Mouse (Mus musculus) heart, embryonic 16.5 days (tissue): ENCODE measurements around the gene Gm49396. TPM values are rescaled to one million over a fixed set of nuclear protein-coding genes. Genes with fewer than 3 reads are reported as not detected.

Experiments
- ATAC-seq: fragments of 200-750 bp; cut with Nextera tagmentation; replicated peaks from 2 replicates; pipeline ENCODE4 v1.8.0; 2017; ENCODE audit warnings: moderate number of reproducible peaks; ENCODE audit not compliant: insufficient read depth, low FRiP score; ENCODE audit errors: extremely low read depth
- H3K27ac ChIP-seq: fragments of 300-500 bp; sonication (generic); 2 replicates; pipeline ENCODE4 v1.5.1; 2014; ENCODE audit warnings: mild to moderate bottlenecking, low read length, control low read depth, moderate library complexity
- H3K27me3 ChIP-seq: fragments of 300-500 bp; sonication (generic); 2 replicates; pipeline ENCODE4 v1.6.1; 2014; ENCODE audit warnings: low read length, mixed read lengths; ENCODE audit not compliant: control insufficient read depth, insufficient read depth
- H3K36me3 ChIP-seq: fragments of 300-500 bp; sonication (generic); 2 replicates; pipeline ENCODE4 v1.6.1; 2014; ENCODE audit not compliant: control insufficient read depth, insufficient read depth
- H3K4me1 ChIP-seq: fragments of 300-500 bp; sonication (generic); 2 replicates; pipeline ENCODE4 v1.6.1; 2014; ENCODE audit warnings: low read length, mixed read lengths; ENCODE audit not compliant: control insufficient read depth, insufficient read depth
- H3K4me2 ChIP-seq: fragments of 300-500 bp; sonication (generic); 2 replicates; pipeline ENCODE4 v1.6.1; 2014; ENCODE audit warnings: low read depth, mild to moderate bottlenecking, control low read depth, low read length
- H3K4me3 ChIP-seq: fragments of 300-500 bp; sonication (generic); 2 replicates; pipeline ENCODE4 v1.5.1; 2014; ENCODE audit warnings: mild to moderate bottlenecking, control low read depth, low read length
- H3K9ac ChIP-seq: fragments of 300-500 bp; sonication (generic); 2 replicates; pipeline ENCODE4 v1.6.1; 2014; ENCODE audit warnings: low read length, control low read depth
- H3K9me3 ChIP-seq: fragments of 300-500 bp; sonication (generic); replicated peaks from 2 replicates; pipeline ENCODE4 v1.6.1; 2016; ENCODE audit warnings: low read length; ENCODE audit not compliant: control insufficient read depth
- WGBS: fragments of 180-500 bp; shearing (Covaris S2); extraction: QIAGEN DNeasy Blood & Tissue Kit; methylation state at CpG from one replicate; pipeline ENCODE4 v1.1.7; 2014; 5-methylcytosine and 5-hydroxymethylcytosine counted together
- polyA plus RNA-seq: library from polyadenylated mRNA; unstranded; fragments of >200 nt; fragmentation: Nextera tagmentation; extraction: Ambion mirVana; gene quantifications from 2 replicates; pipeline ENCODE4 v1.2.1, GENCODE M21; 2015

Gene Gm49396
- polyA plus RNA-seq: 11.4 and 12.0 TPM in 2 replicates

DNA sequence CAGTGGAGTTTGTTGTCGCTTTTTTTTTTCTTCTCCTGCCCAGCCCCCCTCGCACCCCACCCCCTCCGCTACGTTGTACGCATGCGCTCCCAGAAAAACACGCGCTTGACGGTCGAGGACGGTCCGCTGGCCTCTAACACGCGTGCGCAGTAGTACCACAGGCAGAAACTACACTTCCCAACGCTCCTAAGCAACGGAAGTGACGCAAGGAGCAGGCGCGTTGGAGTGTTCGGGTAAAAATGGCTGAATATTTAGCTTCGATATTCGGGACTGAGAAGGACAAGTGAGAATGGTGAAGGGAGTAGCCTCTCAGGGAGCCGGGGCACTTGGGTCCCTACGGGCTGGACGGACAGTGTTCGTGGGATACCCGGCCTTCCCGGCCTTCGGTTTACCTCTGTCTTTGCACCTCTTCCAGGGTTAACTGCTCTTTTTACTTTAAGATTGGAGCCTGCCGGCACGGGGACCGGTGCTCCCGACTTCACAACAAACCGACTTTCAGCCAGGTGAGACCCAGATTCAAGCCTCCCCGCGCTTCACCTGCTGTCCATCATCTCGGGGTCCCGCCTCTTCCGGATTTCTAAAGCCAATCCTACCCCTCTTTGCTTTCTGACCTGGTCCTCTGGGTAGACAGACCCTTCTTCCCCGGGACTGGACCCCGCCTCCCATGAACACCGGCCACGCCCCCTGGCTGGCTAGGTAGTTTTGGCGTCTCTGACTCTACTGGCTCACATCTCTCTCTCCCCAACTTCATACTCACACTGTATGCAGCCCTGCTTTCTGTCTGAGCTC lies at the start of gene Gm49396, which contains the start of the genes U2af1l4 and Psenen:
TSS of gene Gm49396 (plus strand) at position 228 of the 789 bp plus-strand sequence.
TSS of gene U2af1l4 (plus strand) at position 185 of the 789 bp plus-strand sequence.
TSS of gene Psenen (minus strand) at position 511 of the 789 bp plus-strand sequence.
- Histone ChIP-seq H3K9ac (peak within 1 kb of the TSS; percentile 92), H3K36me3 (peaks cover 21% of the 10 kb centered on the region), H3K27ac (peak within 1 kb of the TSS; percentile 99), H3K4me2 (peak within 1 kb of the TSS; percentile 89), H3K4me3 (peak within 1 kb of the TSS; percentile 95), H3K9me3 (no peaks in the 10 kb centered on the region), H3K27me3 (no peaks in the 10 kb centered on the region), H3K4me1 (peaks cover 15% of the 10 kb centered on the region)
- peak; percentile 85 for ATAC-seq
- under 1% methylated on average over 45 of the region's 45 CpGs for WGBS

DNA sequence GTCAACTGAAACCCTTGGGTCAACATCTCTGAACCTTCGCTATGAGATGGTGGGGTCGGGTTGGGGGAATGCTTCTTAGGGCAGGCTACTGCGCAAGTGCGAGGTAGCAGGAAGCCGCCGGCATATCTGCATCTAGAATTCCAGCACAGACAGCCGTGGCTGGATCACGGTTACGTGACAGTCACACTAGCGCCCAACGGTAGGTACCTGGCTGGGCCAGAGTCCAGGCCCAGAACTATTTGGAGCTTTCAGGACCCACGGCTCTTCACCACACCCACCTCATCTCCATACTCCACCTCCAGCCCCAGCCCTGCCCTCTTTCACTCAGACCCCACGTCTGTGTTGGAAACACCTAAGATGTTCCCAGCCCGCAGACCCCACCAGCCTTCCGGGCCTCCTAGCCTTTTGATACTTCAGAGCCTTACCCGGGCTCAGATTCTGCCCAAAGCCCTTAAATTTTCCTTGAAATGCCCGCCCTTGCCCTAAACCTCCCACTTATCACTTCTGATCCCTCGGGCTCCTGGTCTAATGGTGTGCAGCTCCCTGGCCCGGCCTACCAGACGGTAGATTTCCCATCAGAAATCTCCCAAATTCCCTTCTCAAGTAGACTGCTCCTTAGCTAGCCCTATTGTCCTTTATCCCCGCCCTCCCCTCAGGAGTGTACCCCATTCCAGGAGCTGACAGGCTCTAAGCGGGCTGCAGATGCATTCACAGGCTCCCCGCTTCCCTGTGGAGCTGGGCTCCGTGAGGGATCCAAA lies 48.0 kb upstream of the Gm49396 start:
- Histone ChIP-seq H3K9me3 (no peaks in the 10 kb centered on the region), H3K27ac (no peak overlapping the region), H3K4me2 (no peak overlapping the region), H3K9ac (no peak overlapping the region), H3K4me1 (no peaks in the 10 kb centered on the region), H3K36me3 (no peaks in the 10 kb centered on the region), H3K27me3 (no peaks in the 10 kb centered on the region; the same call in 1 of the 2 replicates), H3K4me3 (no peak overlapping the region)
- 53% methylated on average over 24 of the region's 24 CpGs for WGBS
- no peak for ATAC-seq

DNA sequence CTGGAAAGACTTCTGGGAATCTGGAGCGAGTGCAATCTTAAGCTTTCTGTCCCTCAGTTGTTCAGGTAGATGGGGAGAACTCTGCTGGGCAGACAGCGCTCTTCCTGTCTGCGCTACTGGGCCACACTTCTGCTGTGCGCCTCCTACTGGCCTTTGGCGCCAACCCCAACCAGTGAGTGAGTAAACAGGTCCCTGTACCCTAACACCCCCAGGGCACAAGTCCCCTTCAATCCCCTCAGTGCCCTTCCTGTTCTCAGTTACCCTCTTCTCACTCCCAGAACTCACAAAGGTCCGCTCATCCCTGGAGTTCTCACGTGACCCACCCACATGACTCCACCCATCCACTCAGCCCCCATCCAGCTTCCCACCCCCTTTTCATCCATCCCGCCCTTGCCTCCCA lies 44.8 kb upstream of the Gm49396 start:
- H3K27me3 ChIP-seq: no peaks in the 10 kb centered on the region; the same call in 1 of the 2 replicates
- H3K4me3 ChIP-seq: no peak overlapping the region
- no peaks in the 10 kb centered on the region for H3K4me1 ChIP-seq
- H3K9me3 ChIP-seq: no peaks in the 10 kb centered on the region
- ATAC-seq: no peak
- no peak overlapping the region for H3K9ac ChIP-seq
- 39% methylated on average over 8 of the region's 8 CpGs for WGBS
- H3K27ac ChIP-seq: no peak overlapping the region
- H3K4me2 ChIP-seq: no peak overlapping the region
- no peaks in the 10 kb centered on the region for H3K36me3 ChIP-seq

DNA sequence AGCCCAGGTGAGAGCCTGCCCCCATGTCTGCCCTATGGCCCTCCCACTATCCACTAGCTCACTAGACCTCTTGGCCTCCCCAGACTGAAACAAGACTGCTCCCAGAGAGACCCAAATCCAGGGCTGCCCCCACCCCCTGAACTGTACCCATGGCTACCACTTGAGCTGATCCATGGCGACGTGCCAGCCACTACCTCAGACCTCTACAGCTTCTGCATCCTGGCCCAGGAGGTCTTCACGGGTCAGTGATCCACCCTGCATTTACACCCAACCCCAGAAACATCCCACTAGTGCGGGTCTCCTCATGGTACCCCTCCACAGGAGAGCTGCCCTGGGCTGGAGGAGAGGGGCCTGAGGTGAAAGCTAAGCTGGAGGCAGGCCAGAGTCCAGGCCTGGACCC lies 42.7 kb upstream of the Gm49396 start:
- H3K9ac ChIP-seq: no peak overlapping the region
- H3K4me2 ChIP-seq: no peak overlapping the region
- no peaks in the 10 kb centered on the region for H3K9me3 ChIP-seq
- no peaks in the 10 kb centered on the region for H3K4me1 ChIP-seq
- no peaks in the 10 kb centered on the region; the same call in 1 of the 2 replicates for H3K27me3 ChIP-seq
- ATAC-seq: no peak
- 72% methylated on average over 4 of the region's 4 CpGs for WGBS
- H3K36me3 ChIP-seq: peaks cover 10% of the 10 kb centered on the region; the same call in 1 of the 2 replicates
- H3K27ac ChIP-seq: no peak overlapping the region
- no peak overlapping the region for H3K4me3 ChIP-seq

DNA sequence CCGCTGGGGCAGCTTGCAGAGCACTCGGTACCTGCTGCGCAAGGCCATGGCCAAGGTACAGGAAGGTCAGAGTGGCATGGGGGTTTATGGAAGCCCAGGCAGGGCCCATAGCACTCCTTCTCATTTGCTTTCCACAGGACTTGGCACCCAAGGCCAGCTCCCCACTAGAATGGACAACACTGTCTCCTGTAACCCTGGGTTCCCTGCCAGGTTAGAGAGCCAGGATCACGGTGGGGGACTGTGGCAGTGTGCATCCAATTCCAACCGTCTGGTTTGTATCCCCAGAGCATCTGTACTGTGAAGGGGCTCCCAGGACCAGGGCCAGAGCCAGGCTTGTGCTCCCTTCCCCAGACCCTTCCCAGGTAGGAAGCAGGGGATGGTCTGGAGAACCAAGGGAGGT lies 42.3 kb upstream of the Gm49396 start:
- no peak overlapping the region for H3K4me3 ChIP-seq
- peaks cover 14% of the 10 kb centered on the region; the same call in 1 of the 2 replicates for H3K36me3 ChIP-seq
- ATAC-seq: no peak
- no peak overlapping the region for H3K27ac ChIP-seq
- H3K9me3 ChIP-seq: no peaks in the 10 kb centered on the region
- H3K9ac ChIP-seq: no peak overlapping the region
- H3K27me3 ChIP-seq: no peaks in the 10 kb centered on the region; the same call in 1 of the 2 replicates
- 78% methylated on average over 5 of the region's 5 CpGs for WGBS
- H3K4me1 ChIP-seq: no peaks in the 10 kb centered on the region
- H3K4me2 ChIP-seq: no peak overlapping the region

DNA sequence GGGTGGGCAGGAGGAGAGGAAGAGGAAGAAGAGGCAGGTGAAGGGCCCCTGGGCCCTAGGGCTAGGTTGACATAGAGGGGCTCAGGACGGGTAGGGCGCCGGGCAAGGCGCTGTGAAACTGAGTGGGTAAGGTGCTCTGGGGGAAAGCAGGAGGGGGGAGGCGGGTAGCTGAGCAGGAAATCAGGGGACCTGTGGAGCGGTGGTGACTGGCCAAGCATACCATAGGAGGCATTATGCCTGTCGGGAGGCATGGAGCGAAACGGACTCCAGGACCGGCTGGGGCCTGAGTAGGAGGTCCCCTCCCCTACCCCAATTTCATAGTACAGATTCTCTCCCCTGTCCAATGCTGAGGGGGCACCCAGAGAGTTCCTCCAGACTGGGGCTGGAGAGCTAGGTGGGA lies 40.3 kb upstream of the Gm49396 start:
- Histone ChIP-seq H3K36me3 (peaks cover 17% of the 10 kb centered on the region), H3K4me3 (no peak overlapping the region), H3K4me2 (no peak overlapping the region), H3K27me3 (no peaks in the 10 kb centered on the region; the same call in 1 of the 2 replicates), H3K27ac (no peak overlapping the region), H3K9ac (no peak overlapping the region), H3K4me1 (no peaks in the 10 kb centered on the region), H3K9me3 (no peaks in the 10 kb centered on the region)
- 83% methylated on average over 10 of the region's 10 CpGs for WGBS
- no peak for ATAC-seq

DNA sequence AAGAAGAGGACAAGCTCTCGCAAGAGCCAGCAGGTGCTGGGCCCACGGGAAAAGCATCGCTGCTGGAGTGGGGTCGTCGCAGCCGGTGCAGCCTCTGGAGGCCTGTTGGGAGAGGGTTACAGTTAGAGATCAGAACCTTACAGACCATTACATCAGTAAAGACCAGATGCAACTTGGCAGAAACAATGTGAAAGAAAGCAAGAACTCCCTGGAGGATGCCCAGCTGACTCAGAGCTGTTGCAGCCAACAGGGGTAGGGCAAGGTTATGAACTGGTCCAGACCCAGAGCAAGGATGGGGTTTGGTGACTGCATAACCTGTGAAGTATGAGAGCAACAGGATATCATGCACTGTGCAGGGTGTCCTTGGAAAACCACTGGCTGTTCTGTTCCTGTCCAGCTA lies 38.7 kb upstream of the Gm49396 start:
- ATAC-seq: no peak
- Histone ChIP-seq H3K27ac (no peak overlapping the region), H3K4me2 (no peak overlapping the region), H3K9ac (no peak overlapping the region), H3K4me1 (no peaks in the 10 kb centered on the region), H3K4me3 (no peak overlapping the region), H3K36me3 (peaks cover 32% of the 10 kb centered on the region), H3K9me3 (no peaks in the 10 kb centered on the region), H3K27me3 (no peaks in the 10 kb centered on the region)
- WGBS: 87% methylated on average over 6 of the region's 6 CpGs

DNA sequence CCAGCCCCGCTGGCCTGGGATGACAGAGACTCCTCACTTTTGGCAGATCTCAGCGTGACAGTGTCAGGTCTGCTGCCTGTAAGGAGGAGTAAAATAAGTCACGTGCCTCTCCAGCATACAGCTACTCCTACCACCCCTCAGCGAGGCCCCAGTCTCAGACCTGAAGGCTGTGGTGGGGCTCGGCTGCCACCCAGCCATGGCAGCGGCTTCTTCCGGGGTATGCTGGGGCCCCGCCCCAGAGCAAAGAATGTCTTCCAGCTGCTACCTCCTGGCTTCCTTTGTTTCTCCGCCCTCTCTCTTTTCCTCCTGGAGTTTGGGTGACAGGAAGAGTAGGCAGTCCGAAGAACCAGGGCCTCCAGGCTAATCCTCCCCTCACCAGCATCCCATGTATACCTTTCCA lies 37.2 kb upstream of the Gm49396 start:
- no peak overlapping the region for H3K9ac ChIP-seq
- H3K27me3 ChIP-seq: no peaks in the 10 kb centered on the region
- no peaks in the 10 kb centered on the region for H3K4me1 ChIP-seq
- H3K27ac ChIP-seq: no peak overlapping the region
- no peaks in the 10 kb centered on the region for H3K9me3 ChIP-seq
- 45% methylated on average over 10 of the region's 10 CpGs for WGBS
- H3K36me3 ChIP-seq: peaks cover 41% of the 10 kb centered on the region
- H3K4me2 ChIP-seq: no peak overlapping the region
- no peak for ATAC-seq
- no peak overlapping the region for H3K4me3 ChIP-seq

DNA sequence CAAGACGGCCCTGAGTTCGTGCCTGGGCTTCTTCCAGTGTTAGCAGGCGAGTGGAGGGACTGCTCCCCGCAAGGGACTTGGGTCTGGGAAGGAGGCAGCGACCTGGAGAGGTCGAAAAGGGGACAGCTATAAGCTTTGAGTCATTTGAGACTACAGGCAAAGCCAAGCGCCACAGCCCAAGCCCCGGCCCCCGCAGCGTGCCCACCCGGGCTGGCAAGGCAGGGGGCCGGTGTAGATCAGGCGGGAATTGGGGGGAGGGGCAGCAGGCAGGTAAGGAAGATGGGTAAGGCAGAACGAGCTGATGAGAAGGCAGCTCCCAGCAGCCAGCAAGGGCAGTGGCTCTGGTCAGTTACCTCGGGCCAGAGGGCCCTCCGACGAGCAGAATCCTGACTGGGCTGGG lies 36.7 kb upstream of the Gm49396 start:
- Histone ChIP-seq H3K9me3 (no peaks in the 10 kb centered on the region), H3K27me3 (no peaks in the 10 kb centered on the region), H3K36me3 (peaks cover 41% of the 10 kb centered on the region), H3K4me1 (no peaks in the 10 kb centered on the region), H3K4me3 (no peak overlapping the region), H3K9ac (no peak overlapping the region), H3K27ac (no peak overlapping the region), H3K4me2 (no peak overlapping the region)
- no peak for ATAC-seq
- 34% methylated on average over 17 of the region's 17 CpGs for WGBS
